Mouse (Mus musculus) lung, postnatal 4 days (tissue): ENCODE results near the gene Auts2.
A peak's percentile ranks its signal among the peaks of the same experiment; 100 is the strongest.
"Not testable (repeated sequence)": the region's sequence is repeated elsewhere in the genome, so short reads cannot be mapped to it uniquely, and the experiment has no call there.

Source experiments
- DNase-seq, 2 experiments: peaks; one replicate each; pipeline ENCODE4 v3.0.0; 2021

The Auts2 gene

GRCm38 (mm10) chr5:132543118-132544071 is at the start of gene Auts2:
Gene Auts2 (minus strand): TSS chr5:132543344.
- DNase-seq: peak; percentile 89 to 95

GRCm38 (mm10) chr5:132591721-132592695 is 48.9 kb upstream of the Auts2 start:
- DNase-seq: no peak

- DNase-seq: no peak
These were observed 36.6 kb upstream of the Auts2 start for GRCm38 (mm10) chr5:132579774-132580173.

- DNase-seq: not testable (repeated sequence)
These were observed 17.6 kb upstream of the Auts2 start for GRCm38 (mm10) chr5:132560771-132561170.

DNA sequence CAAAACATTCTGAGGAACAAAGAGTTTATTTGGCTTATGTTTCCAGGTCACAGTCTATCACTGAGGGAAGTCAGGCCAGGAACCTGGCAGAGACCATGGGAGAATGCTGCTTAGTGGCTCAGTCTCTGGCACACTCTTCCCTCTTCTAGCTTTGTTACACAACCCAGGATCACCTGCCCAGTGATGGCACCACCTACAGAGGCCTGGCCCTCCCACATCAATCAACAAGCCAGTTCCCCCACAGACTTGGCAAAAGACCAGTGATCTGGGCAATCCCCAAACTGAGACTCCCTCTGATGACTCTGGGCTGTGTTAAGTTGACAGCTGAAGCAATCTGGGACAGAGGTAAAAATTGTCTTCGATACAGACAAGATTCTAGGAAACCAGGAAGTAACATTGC is 2.6 kb upstream of the Auts2 start:
- no peak for DNase-seq

DNA sequence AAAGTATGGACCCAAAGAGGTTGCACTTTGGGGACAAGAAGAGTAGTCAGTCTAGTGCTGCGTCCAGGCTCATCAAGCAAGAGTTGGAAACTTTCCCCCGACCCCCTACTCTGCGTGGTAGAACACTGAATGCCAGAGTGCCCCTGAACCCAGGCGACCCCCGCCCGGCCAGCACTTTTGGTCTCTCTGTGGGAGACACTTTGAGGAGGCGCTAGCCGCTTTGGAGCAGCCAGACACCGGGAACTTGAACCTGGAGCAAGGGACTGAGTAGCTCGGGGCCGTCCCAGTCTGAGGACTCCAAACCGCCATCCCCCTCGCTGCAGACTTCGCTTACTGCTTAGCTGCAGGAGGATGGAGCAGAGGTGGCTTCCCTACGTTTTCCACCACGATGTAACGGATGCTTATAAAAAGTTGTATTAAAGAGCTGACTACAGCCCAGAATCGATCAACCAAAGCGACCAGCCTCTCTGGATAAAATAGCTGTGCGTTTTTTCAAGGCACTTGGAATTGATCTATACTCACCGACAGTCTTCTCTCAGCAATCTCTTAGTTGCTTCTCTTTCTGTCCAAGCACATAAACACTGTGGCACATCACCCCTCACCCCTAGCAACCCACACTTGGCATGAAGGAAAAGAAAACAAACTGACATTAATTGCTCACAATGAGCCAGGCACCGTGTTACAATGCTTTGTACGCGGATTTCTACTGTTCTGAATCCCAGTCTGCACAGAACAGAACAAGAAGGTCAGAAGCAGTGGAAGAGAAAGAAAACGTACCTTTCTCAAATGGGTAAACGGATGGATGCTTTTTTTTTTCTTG is 1.2 kb upstream of the Auts2 start:
- DNase-seq: peak; percentile 11 to 32

- DNase-seq: peak; percentile 11 to 29
These were observed 643 bp downstream of the Auts2 start for GRCm38 (mm10) chr5:132542381-132543020.

DNA sequence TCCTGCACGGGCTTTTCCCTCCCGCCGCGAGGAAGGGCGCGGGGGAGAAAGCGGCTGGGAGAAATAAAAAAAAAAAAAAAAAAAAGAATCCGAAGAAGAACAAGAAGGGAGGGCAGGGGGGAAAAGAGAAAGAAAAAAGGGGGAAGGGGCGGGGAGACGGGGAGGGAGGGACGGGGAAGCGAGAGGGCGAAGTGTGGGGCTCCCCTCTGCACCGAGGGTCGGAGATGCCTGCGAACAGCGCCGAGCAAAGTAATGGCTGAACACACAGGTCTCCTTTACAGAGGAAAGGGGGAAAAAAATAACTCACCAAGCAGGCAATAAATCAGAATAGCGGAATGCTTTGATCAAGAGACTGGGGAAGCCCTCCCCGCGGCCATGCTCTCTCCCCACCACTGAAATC is 1.2 kb downstream of the Auts2 start:
- peak in 1 of 2 experiments; percentile 23 for DNase-seq

GRCm38 (mm10) chr5:132541371-132541931 is 1.7 kb downstream of the Auts2 start:
- peak; percentile 43 to 47 for DNase-seq

DNA sequence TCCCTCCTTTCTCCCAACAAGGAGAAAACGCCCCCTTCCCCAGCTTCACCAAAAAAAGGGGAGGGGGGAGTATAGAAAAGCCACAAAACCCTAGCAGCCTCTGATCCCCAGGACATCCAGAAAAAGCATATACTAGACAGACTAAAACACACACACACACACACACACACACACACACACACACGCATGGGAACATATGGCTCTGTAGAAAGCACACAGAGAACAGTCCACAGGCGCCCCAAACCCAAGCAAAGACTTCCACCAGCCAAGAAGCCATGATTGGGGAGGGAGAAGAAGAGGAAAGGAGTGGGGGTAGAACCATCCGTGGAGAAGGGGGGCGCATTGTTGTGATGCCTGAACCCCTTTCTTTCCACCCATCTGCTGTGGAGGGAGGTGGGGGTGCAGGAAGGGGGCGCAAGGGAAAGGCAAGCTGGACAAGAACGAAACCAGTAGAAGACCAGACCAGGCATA is 2.3 kb downstream of the Auts2 start:
- peak; percentile 5 to 24 for DNase-seq

- no peak for DNase-seq
These were observed 5.7 kb downstream of the Auts2 start for GRCm38 (mm10) chr5:132537475-132537874.

DNA sequence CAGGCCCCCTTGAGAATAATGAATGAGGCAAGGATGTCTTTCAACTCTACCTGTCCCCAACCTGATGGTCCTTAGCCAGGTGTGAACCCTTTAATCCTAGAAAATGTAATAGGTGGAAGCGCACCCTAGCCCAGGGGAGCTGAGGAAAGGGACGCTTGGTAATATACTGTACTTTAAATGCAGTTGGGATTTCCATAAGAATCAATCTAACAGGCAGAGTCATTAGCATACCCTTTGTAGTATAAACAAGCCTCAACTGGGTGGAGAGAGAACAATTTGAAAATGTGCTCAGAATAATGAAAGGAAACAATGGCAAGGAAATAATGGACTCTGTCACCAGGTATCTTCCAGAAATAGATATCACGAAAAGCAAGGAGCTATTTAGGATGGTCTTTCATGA is 16.7 kb downstream of the Auts2 start:
- no peak for DNase-seq

DNA sequence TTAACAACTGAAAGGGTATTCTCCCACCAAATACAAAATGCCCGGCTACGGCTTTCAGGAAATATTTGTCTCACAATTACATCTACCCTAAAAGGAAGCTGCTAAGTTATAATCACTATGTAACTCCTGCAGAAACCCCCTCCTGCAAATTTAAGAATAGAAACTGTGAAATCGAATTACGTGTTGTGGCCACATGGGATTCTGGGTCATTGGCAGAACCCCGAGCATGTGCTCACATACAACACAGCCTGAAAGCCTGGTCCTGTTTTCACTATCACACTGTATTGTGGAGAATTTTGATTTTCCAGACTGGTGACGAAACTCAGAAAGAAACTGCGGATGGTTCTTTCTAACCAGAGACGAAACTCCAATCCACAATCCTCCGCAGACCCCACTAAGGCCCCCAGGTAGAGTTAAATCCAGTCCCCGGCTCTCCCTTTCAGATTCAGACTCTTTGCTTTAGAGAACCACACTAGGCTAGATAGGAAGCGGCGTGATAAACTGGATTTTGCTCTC is 21.7 kb downstream of the Auts2 start:
- no peak for DNase-seq

GRCm38 (mm10) chr5:132517879-132518278 is 25.3 kb downstream of the Auts2 start:
- no peak for DNase-seq

GRCm38 (mm10) chr5:132514521-132514920 is 28.6 kb downstream of the Auts2 start:
- no peak for DNase-seq

DNA sequence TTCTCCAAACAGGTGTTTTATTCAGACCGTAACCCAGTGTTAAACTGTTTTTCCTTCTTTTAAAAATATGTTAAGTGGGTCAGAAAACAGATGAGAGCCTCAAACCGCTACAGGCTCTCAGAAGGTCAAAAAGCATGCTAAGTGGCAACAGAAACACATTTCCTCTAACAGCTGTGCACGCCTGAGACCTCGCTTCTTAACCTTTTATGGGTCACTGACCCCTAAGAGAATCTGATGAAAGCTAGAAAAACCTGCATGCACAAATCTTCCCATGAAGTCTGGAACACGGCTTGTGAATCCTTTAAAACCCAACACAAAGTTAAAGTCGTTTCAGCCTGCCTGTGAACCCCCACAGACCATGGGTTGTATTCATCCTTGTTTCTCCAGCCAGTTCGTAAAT is 29.9 kb downstream of the Auts2 start:
- no peak for DNase-seq

- no peak for DNase-seq
These were observed 33.7 kb downstream of the Auts2 start for GRCm38 (mm10) chr5:132509464-132509885.

DNA sequence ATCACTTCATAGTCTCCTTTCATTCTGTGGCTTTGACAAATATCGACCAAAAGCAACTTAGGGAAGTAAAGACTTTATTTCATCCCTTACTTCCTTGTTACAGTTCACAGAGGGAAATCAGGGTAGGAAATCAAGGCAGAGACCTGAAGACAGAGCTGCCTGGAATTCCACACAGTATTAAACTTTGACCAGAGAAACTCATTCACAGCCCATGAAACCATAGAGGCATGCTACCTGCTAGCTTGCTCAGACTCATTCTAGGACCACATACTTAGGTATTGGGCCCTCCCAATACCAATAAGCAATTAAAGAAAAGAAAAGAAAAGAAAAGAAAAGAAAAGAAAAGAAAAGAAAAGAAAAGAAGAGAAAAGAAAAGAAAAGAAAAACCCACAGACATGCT is 38.3 kb downstream of the Auts2 start:
- no peak for DNase-seq

DNA sequence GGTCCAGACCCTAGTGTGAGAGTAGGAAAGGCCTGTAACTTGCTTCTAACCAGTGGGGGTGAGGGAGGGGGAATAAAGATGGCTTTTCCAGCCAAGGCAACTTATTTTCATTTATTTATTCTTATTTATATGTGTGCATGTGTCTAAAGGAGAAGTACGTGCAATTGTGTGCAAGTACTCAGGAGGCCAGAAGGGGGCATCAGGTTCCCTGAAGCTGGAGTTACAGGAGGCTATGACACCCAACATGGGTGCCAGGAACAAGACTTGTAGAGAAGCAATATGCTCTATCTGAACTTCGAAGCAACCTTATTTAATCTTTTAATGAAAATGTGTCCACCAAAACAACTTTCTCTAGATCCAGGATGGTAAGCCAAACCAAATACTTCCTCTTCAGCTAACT is 39.7 kb downstream of the Auts2 start:
- no peak for DNase-seq

GRCm38 (mm10) chr5:132502036-132502435 is 41.1 kb downstream of the Auts2 start:
- no peak for DNase-seq

GRCm38 (mm10) chr5:132500817-132501231 is 42.3 kb downstream of the Auts2 start:
- no peak for DNase-seq
